Mouse (Mus musculus) hindbrain, embryonic 11.5 days (tissue): ENCODE measurements around the gene Hist1h2bk. TPM values are rescaled to one million over a fixed set of nuclear protein-coding genes. Genes with fewer than 3 reads are reported as not detected.

Source experiments
- ATAC-seq: fragments of 200-750 bp; cut with Nextera tagmentation; 2 replicates; pipeline ENCODE4 v1.8.0; 2017; ENCODE audit warnings: mild to moderate bottlenecking, moderate TSS enrichment, moderate library complexity; ENCODE audit not compliant: low FRiP score
- DNase-seq: peaks from one replicate; pipeline ENCODE4 v3.0.0-alpha.2; 2015; ENCODE audit warnings: low spot score
- H3K27ac ChIP-seq: fragments of 300-500 bp; sonication (generic); 2 replicates; pipeline ENCODE4 v1.5.1; 2014; ENCODE audit warnings: mild to moderate bottlenecking, low read depth, low read length
- H3K27me3 ChIP-seq: fragments of 300-500 bp; sonication (generic); 2 replicates; pipeline ENCODE4 v1.6.1; 2014; ENCODE audit warnings: mild to moderate bottlenecking, low read length, moderate library complexity, mixed read lengths; ENCODE audit not compliant: control insufficient read depth, insufficient read depth
- H3K36me3 ChIP-seq: fragments of 300-500 bp; sonication (generic); 2 replicates; pipeline ENCODE4 v1.6.1; 2014; ENCODE audit warnings: mild to moderate bottlenecking, low read length, moderate library complexity, mixed read lengths; ENCODE audit not compliant: control insufficient read depth, insufficient read depth
- H3K4me1 ChIP-seq: fragments of 300-500 bp; sonication (generic); replicated peaks from 2 replicates; pipeline ENCODE4 v1.6.1; 2014; ENCODE audit warnings: low read length, mixed read lengths; ENCODE audit not compliant: control insufficient read depth, insufficient read depth
- H3K4me2 ChIP-seq: fragments of 300-500 bp; sonication (generic); replicated peaks from 2 replicates; pipeline ENCODE4 v1.6.1; 2014; ENCODE audit warnings: mild to moderate bottlenecking, low read depth, low read length
- H3K4me3 ChIP-seq: fragments of 300-500 bp; sonication (generic); 2 replicates; pipeline ENCODE4 v1.5.1; 2014; ENCODE audit warnings: low read depth, low read length
- H3K9ac ChIP-seq: fragments of 300-500 bp; sonication (generic); 2 replicates; pipeline ENCODE4 v1.6.1; 2014; ENCODE audit warnings: low read depth, low read length
- H3K9me3 ChIP-seq: fragments of 300-500 bp; sonication (generic); 2 replicates; pipeline ENCODE4 v1.6.1; 2016; ENCODE audit warnings: low read length; ENCODE audit not compliant: control insufficient read depth
- WGBS: fragments of 180-500 bp; shearing (Covaris S2); extraction: QIAGEN DNeasy Blood & Tissue Kit; methylation state at CpG from one replicate; pipeline ENCODE4 v1.1.7; 2014; 5-methylcytosine and 5-hydroxymethylcytosine counted together
- polyA plus RNA-seq: library from polyadenylated mRNA; unstranded; fragments of >200 nt; fragmentation: Nextera tagmentation; extraction: Ambion mirVana; gene quantifications from 2 replicates; pipeline ENCODE4 v1.2.1, GENCODE M21; 2014

Hist1h2bk gene
- polyA plus RNA-seq, 1 experiment from 2014 or later, result 7.2 TPM

DNA sequence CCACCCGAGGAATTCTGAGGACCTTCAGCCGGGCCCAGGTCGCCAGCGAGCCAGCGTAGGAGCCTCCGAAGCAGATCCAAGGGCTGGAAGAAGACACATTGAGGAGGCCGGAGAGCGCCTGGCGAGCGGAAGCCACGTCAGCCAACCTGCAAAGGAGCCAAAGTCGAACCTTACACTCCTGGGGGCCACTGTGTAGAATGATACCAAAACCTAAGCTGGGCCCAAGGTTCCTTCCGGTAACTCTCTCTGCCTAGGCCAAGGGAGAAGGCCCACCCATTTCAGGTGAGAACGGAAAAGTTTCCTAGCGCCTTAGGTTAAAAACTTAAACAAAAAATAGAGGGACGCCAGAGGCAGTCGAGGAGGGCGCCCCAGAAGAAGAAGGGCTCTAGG, 28.6 kb upstream of the Hist1h2bk start:
- Histone ChIP-seq H3K4me2 (peak overlapping the region; percentile 85), H3K9me3 (no peaks in the 10 kb centered on the region), H3K27ac (no peak overlapping the region), H3K9ac (no peak overlapping the region), H3K4me1 (0 out of 2 replicates have a peak, but pooled peaks cover 2% of the 10 kb centered on the region), H3K36me3 (no peaks in the 10 kb centered on the region), H3K4me3 (peak overlapping the region; percentile 46), H3K27me3 (peaks cover 92% of the 10 kb centered on the region)
- no peak for ATAC-seq
- DNase-seq, result no peak
- WGBS, result 2% methylated on average over 18 of the region's 18 CpGs

DNA sequence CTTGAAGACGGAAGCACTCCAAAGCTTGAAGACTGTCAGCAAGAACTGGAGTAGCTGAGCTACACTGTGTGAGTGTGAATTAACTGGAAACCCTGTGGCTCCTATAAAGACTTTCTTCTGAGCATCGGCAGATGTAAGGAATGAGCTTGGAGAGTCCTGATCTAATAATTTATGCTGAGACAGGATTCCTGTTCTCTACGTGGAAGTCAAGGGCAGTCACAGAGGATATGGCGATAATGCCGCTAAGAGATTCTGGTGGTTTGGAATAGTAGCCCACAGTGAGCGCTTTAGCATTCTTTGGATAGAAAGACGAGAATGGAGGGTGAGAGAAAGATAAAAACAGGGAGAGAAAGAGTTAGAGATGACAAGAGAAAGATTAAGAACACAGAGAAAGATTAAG, 27.8 kb upstream of the Hist1h2bk start:
- ATAC-seq (no peak), DNase-seq (no peak)
- Histone ChIP-seq H3K9ac (no peak overlapping the region), H3K27ac (no peak overlapping the region), H3K36me3 (no peaks in the 10 kb centered on the region), H3K4me2 (no peak overlapping the region), H3K4me3 (no peak overlapping the region), H3K9me3 (no peaks in the 10 kb centered on the region), H3K27me3 (peaks cover 91% of the 10 kb centered on the region), H3K4me1 (0 out of 2 replicates have a peak, but pooled peaks cover 2% of the 10 kb centered on the region)
- 49% methylated on average over 7 of the region's 7 CpGs for WGBS

DNA sequence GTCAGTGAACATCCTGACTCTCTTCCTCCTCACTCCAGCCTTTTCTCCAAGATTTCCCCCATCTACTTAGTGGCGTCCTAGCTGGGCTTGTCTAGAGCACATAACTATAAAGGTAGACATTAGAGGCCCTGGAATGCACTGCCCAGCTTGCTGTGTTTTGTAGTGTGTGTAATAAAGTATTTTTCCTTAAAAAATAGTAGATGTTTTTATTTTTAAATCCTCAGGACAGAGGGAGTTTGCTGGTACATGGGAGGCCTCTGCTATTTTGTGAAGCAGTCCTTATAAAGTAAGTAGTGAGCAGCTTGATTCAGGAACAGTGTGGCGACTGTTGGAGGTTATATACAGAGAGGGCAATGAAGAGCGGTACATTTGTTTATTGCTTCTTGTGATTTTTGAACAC, 27.0 kb upstream of the Hist1h2bk start:
- no peaks in the 10 kb centered on the region for H3K9me3 ChIP-seq

DNA sequence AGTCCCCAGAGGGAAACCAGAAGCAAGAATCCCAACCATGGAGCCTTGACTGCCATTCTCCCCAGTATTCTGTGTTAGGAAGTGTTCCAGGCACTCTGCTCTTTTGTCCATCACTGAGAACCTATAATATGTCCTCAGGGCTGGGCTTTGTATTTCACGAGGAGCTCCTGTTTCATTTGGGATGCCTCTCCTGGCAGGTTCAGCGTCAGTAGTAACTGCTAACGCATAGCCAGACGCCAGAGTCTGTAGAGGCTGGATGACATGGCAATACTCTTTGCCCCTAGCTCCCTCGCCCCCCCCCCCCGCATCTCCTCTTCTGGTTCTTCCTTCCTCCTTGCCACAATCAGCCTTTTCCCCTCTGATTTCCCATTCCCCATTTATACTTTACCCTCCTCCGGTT, 26.0 kb upstream of the Hist1h2bk start, which contains the start of gene Prss16:
Gene Prss16, minus strand, starts transcription at position 101 of the 400 bp plus-strand sequence.
- H3K27me3 ChIP-seq, result peaks cover 86% of the 10 kb centered on the region
- H3K9ac ChIP-seq, result no peak within 1 kb of the TSS
- H3K27ac ChIP-seq, result no peak within 1 kb of the TSS
- no peaks in the 10 kb centered on the region for H3K9me3 ChIP-seq
- H3K4me3 ChIP-seq, result no peak within 1 kb of the TSS
- H3K36me3 ChIP-seq, result no peaks in the 10 kb centered on the region
- whole genome bisulfite sequencing, result 32% methylated on average over 6 of the region's 7 CpGs
- ATAC-seq (no peak), DNase-seq (no peak)
- H3K4me2 ChIP-seq, result no peak within 1 kb of the TSS
- peaks cover 6% of the 10 kb centered on the region for H3K4me1 ChIP-seq

More for the DNA sequence above, 27.0 kb upstream of the Hist1h2bk start:
- Histone ChIP-seq H3K9ac (no peak overlapping the region), H3K4me2 (no peak overlapping the region), H3K27me3 (peaks cover 88% of the 10 kb centered on the region), H3K4me1 (0 out of 2 replicates have a peak, but pooled peaks cover 2% of the 10 kb centered on the region), H3K36me3 (no peaks in the 10 kb centered on the region), H3K4me3 (no peak overlapping the region), H3K27ac (no peak overlapping the region)
- WGBS, result 76% methylated on average over 3 of the region's 3 CpGs
- DNase-seq, result no peak
- ATAC-seq, result no peak

DNA sequence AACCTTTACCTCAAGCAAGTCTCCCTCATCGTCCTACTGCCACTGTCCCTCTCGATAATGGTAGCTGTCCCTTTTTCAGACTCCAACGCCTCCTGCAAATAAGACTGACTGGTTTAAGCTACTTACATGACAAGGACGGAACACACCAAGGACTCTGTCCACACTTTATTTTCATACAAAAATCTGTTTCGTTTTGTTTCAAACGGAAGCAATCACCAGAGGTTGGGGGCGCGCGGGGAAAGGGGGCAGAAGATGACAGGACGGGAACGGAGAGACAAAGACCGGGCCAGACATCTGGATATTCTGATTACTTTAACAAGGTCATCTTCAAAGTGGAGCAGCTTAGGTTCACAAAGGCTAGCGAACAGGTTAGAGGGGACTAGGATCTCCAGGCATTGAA, 22.0 kb upstream of the Hist1h2bk start:
- 22% methylated on average over 13 of the region's 13 CpGs for WGBS
- Histone ChIP-seq H3K27ac (no peak overlapping the region), H3K9me3 (no peaks in the 10 kb centered on the region), H3K4me2 (no peak overlapping the region), H3K4me3 (no peak overlapping the region), H3K36me3 (no peaks in the 10 kb centered on the region), H3K27me3 (peaks cover 61% of the 10 kb centered on the region), H3K9ac (no peak overlapping the region), H3K4me1 (peaks cover 4% of the 10 kb centered on the region)
- no peak for ATAC-seq
- DNase-seq, result no peak

DNA sequence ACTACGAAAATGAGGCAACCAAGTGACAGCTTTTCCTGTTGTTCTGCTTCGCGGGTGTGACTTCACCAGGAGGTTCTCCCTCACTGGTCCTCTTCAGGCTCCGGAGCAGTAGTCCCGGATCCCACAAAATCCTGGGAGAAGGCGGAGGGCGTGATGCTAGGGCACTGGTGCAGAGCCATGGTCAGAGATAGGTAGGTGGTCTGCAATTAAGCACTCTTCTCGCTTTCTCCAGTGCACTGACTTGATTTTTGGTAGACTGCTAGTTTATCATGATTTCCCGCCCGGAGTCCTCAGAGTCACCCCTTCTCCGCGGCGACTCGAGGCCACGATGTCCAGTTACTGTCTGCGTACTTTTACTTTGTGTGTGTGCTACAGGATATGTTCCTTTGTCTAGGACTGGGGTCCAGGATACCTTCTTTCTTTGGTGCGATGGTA, 21.2 kb upstream of the Hist1h2bk start:
- ATAC-seq (no peak), DNase-seq (peak; percentile 63)
- Histone ChIP-seq H3K4me2 (no peak overlapping the region; the same call in 1 of the 2 replicates), H3K9me3 (no peaks in the 10 kb centered on the region), H3K4me1 (peaks cover 4% of the 10 kb centered on the region), H3K9ac (no peak overlapping the region), H3K36me3 (no peaks in the 10 kb centered on the region), H3K27me3 (peaks cover 61% of the 10 kb centered on the region), H3K4me3 (no peak overlapping the region), H3K27ac (no peak overlapping the region)
- 12% methylated on average over 17 of the region's 17 CpGs for WGBS

DNA sequence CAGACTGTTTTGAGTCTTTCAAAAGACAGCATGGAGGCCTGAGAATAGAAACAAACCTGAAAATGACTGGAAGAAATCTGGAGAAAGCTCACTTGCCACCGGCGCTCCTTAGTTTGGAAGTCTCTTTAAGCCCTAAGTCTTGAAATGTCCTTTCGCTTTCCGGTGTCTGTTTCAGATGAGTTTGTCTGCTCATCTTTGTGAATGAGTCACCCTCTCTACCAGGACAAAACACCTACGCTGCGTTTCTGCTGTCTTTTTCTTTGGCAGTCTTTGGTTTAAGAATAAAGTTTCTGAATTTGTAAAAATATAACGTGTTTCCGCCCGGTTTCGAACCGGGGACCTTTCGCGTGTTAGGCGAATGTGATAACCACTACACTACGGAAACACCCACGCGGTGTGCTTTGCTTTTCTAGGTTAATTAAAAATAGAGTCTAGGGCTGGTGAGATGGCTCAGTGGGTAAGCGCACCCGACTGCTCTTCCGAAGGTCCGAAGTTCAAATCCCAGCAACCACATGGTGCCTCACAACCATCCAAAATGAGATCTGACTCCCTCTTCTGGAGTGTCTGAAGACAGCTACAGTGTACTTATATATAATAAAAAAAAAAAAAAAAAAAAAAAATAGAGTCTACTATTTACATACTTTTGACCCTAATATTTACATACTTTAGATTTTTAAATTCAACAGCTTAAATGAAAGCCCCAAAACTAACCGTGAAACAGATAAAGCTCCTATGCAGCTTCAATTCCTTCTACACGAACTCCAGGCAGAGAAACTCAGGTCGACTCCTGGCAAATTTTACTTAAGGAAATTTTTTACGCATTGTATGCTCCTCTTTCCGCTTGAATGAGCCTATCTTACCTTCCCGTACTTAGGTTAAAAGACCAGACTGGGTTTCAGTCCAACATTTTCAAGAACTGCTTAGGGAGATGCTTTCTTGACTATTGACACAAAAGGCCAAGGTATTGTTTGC, 19.9 kb upstream of the Hist1h2bk start:
- H3K36me3 ChIP-seq, result no peaks in the 10 kb centered on the region
- no peak overlapping the region for H3K4me3 ChIP-seq
- no peak overlapping the region for H3K4me2 ChIP-seq
- WGBS, result 16% methylated on average over 27 of the region's 27 CpGs
- no peak overlapping the region for H3K27ac ChIP-seq
- peaks cover 4% of the 10 kb centered on the region for H3K4me1 ChIP-seq
- ATAC-seq (peak; percentile 70), DNase-seq (peak; percentile 86)
- no peak overlapping the region for H3K9ac ChIP-seq
- H3K9me3 ChIP-seq, result no peaks in the 10 kb centered on the region
- H3K27me3 ChIP-seq, result peaks cover 55% of the 10 kb centered on the region

DNA sequence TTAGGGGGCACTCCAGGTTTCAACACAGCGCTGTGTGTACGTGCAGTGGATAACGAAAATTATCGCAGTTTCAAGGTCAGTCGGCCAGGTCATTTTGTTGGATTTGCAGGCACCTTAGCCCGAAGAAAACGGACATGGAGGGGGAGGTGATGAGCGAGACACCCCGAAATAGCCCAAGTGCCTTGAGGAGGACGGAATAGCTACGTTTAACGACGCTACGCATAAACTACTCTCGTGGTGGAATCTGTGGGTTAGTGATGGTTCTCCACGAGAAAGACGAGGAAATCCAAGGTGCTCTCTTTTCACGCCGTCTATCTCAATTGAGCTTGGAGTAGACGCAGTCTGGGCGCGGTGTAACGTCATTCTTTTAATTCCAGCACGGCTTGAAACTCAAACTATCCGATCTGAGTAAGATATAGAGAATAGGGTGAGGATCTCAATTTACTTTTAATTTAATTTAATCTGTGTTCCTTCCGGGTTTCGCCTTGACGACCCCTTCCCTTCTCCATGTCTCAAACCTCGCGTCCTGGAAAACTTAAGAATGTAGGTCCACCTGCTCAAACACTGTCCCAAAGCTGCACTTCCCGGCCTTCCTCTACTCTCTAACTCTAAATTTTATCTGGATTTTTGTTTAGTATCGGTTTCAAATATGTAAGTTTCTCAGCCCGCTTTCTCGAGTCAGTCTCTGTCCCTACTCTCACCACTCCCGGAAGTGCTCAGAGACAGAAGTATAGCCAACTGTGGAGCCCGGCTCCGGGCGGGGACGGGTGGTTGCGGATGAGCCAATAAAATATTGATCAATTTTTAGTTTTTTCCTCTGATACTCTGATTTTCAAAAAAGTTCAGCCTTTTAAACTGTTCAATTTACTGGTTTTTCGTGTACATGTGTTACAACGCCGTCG, 15.5 kb upstream of the Hist1h2bk start:
- under 1% methylated on average over 44 of the region's 44 CpGs for WGBS
- Histone ChIP-seq H3K4me1 (no peaks in the 10 kb centered on the region), H3K27ac (no peak overlapping the region), H3K9ac (peak overlapping the region; percentile 33; the same call in 1 of the 2 replicates), H3K36me3 (no peaks in the 10 kb centered on the region), H3K9me3 (no peaks in the 10 kb centered on the region), H3K4me3 (peak overlapping the region; percentile 44), H3K4me2 (peak overlapping the region; percentile 68), H3K27me3 (peaks cover 24% of the 10 kb centered on the region)
- DNase-seq (peak; percentile 52), ATAC-seq (peak; percentile 59; the same call in 1 of the 2 replicates)
